In the genomic region with DNA sequence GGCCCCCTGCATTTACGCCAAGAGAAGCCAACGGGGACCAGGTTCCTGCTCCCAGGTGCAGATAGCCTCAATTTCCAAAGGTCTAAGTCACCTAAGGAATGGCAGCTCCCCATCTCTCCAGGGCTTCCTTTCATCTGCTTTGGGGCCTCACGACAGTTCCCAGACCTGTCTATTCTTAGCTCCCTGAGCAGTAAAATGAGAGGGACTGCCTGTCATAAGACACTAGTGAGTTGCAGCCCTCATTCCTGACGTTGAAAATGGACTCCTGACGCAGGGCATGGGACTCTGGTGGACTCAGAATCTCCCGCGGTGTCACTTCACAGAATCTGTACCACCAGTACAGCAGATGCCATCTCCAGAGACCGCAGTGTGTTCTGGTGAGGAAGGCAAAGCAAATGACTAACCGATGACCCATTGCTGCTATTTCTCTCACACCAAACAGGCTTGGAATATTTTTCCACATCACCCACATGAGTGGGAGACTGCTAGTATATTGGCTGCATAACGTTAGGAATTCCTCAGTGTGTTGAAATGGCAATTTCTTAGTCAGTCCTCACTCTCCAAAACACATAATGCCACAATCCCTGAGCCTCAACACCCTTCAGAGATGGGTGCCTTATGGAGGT, we compare ENCODE assay signal across 13 mouse cellular contexts.
DNase-seq lines count a peak whose midpoint lies in the region; ATAC-seq and TF ChIP-seq lines count a peak whose summit lies in the region.
"Had no signal": no experiment of that assay in that cellular context is flagged by ENCODE, and none has a peak within 500 bp of the region (broad histone marks: within the 10 kb centered on the region; RNA-seq: fewer than 3 reads in every experiment).

No protein-coding gene starts in this region.

- H3K9ac ChIP-seq in lung, embryonic 14.5 days: no peak overlapping the region
- no peak overlapping the region for H3K9ac ChIP-seq in heart, embryonic 13.5 days

- H3K9me3 ChIP-seq in lung, embryonic 14.5 days (ENCODE audit: low read depth, low read length): no peaks in the 10 kb centered on the region
- H3K9me3 ChIP-seq in heart, embryonic 13.5 days: no peaks in the 10 kb centered on the region
- H3K9me3 ChIP-seq: embryonic facial prominence, embryonic 10.5 days had no signal

- intact Hi-C loops in gastrocnemius, adult 2 months (cut with DNase I): loop anchor here (5.0 kb wide), 2 partner anchors 42 to 82 kb away; a partner anchor contains a TSS
- intact Hi-C loops in gastrocnemius, postnatal 36 days (cut with DNase I): no loop called here

- H3K27me3 ChIP-seq in lung, embryonic 14.5 days (ENCODE audit: insufficient read depth, low read length): no peaks in the 10 kb centered on the region
- no peaks in the 10 kb centered on the region for H3K27me3 ChIP-seq in heart, embryonic 13.5 days (replicated peaks)

- H3K27ac ChIP-seq in gastrocnemius, adult 2 months: peak overlapping the region; percentile 79
- H3K27ac ChIP-seq in lung, embryonic 14.5 days (ENCODE audit: low read depth): 0 out of 2 replicates have a peak overlapping the region, but pooled peaks have one; percentile 4
- H3K27ac ChIP-seq in heart, embryonic 13.5 days (replicated peaks): peak overlapping the region; percentile 84
- H3K27ac ChIP-seq: embryonic facial prominence, embryonic 10.5 days had no signal

- TF ChIP-seq CTCF in gastrocnemius, adult 2 months (IDR thresholded peaks at IDR 0.05): no peak
- no peak for TF ChIP-seq CTCF in lung, embryonic 14.5 days (IDR thresholded peaks at IDR 0.05; ENCODE audit: low read depth)

- no peaks in the 10 kb centered on the region for H3K36me3 ChIP-seq in lung, embryonic 14.5 days (ENCODE audit: insufficient read depth)
- H3K36me3 ChIP-seq in heart, embryonic 13.5 days: peaks cover 24% of the 10 kb centered on the region

- 84% methylated on average over 10 of the region's 10 CpGs for WGBS in lung, embryonic 14.5 days
- WGBS in heart, embryonic 13.5 days: 40% methylated on average over 10 of the region's 10 CpGs

- peak overlapping the region; percentile 11; the same call in 1 of the 2 replicates for H3K4me3 ChIP-seq in gastrocnemius, adult 2 months
- no peak overlapping the region for H3K4me3 ChIP-seq in lung, embryonic 14.5 days (ENCODE audit: low read depth, low read length)
- H3K4me3 ChIP-seq in heart, embryonic 13.5 days: no peak overlapping the region
- H3K4me3 ChIP-seq: embryonic facial prominence, embryonic 10.5 days had no signal

- peaks cover 21% of the 10 kb centered on the region for H3K4me1 ChIP-seq in lung, embryonic 14.5 days (ENCODE audit: insufficient read depth)
- H3K4me1 ChIP-seq in heart, embryonic 13.5 days: peaks cover 90% of the 10 kb centered on the region

- H3K4me2 ChIP-seq in lung, embryonic 14.5 days: no peak overlapping the region
- H3K4me2 ChIP-seq in heart, embryonic 13.5 days: peak overlapping the region; percentile 32

- DNase-seq in gastrocnemius, adult 2 months: peak; percentile 44
- DNase-seq in gastrocnemius, postnatal 36 days: no peak
- DNase-seq in lung, embryonic 14.5 days: no peak
- no peak for DNase-seq in lung, postnatal 14 days
- peak; percentile 75 for DNase-seq in brain, adult 2 months (ENCODE audit: low read depth, low spot score)
- DNase-seq in layer of hippocampus, adult 11-12 months (ENCODE audit: low spot score): no peak
- DNase-seq in thymus, postnatal 14 days: no peak
- DNase-seq: cerebellum, adult 9-10 months; midbrain, embryonic 14.5 days; spleen, adult 18-20 months had no signal

- no peak for ATAC-seq in lung, embryonic 14.5 days (ENCODE audit: insufficient read depth)
- peak; percentile 43; the same call in 1 of the 2 replicates for ATAC-seq in heart, embryonic 13.5 days (ENCODE audit: extremely low read depth, insufficient number of reproducible peaks, low FRiP score, low TSS enrichment)
- ATAC-seq: inflammation-experienced regulatory T-cells, adult 6 months had no signal

Comparison
In these comparisons a context has a peak if more than half of its experiments do, and no peak if none do; other contexts are left out.
1. DNase-seq: peak in gastrocnemius, adult 2 months (single experiment) and brain, adult 2 months (single experiment); none in gastrocnemius, postnatal 36 days (0 of 2), lung, embryonic 14.5 days (single experiment), lung, postnatal 14 days (single experiment), layer of hippocampus, adult 11-12 months (single experiment) and thymus, postnatal 14 days (single experiment).
2. H3K27ac ChIP-seq: peak in every context shown above with its lines; median percentile 84 in heart, embryonic 13.5 days; 79 in gastrocnemius, adult 2 months; 4 in lung, embryonic 14.5 days.